Mouse (Mus musculus): ENCODE results near the gene Bahcc1.

Gene Bahcc1

GRCm38 (mm10) chr11:120206669-120207090 is 26.1 kb upstream of the Bahcc1 start:
- DNase-seq (ENCODE audit: low spot score) = no peak

GRCm38 (mm10) chr11:120208848-120209247 is 23.9 kb upstream of the Bahcc1 start:
- DNase-seq (ENCODE audit: low spot score) = no peak

- DNase-seq (ENCODE audit: low spot score) = no peak
These were observed 23.3 kb upstream of the Bahcc1 start for GRCm38 (mm10) chr11:120209462-120209861.

GRCm38 (mm10) chr11:120215726-120216241 is 17.0 kb upstream of the Bahcc1 start:
- DNase-seq (ENCODE audit: low spot score) = no peak

GRCm38 (mm10) chr11:120216540-120217324 is 16.0 kb upstream of the Bahcc1 start:
- no peak for DNase-seq (ENCODE audit: low spot score)

GRCm38 (mm10) chr11:120218176-120218856 is 14.4 kb upstream of the Bahcc1 start:
- no peak for DNase-seq (ENCODE audit: low spot score)

- DNase-seq (ENCODE audit: low spot score) = no peak
These were observed 13.8 kb upstream of the Bahcc1 start for GRCm38 (mm10) chr11:120218946-120219345.

- no peak for DNase-seq (ENCODE audit: low spot score)
These were observed 12.7 kb upstream of the Bahcc1 start for GRCm38 (mm10) chr11:120219916-120220522.

GRCm38 (mm10) chr11:120220963-120221827 is 11.6 kb upstream of the Bahcc1 start:
- no peak for DNase-seq (ENCODE audit: low spot score)

GRCm38 (mm10) chr11:120222425-120223104 is 10.2 kb upstream of the Bahcc1 start:
- DNase-seq (ENCODE audit: low spot score) = no peak

- DNase-seq (ENCODE audit: low spot score) = peak; percentile 82
These were observed 8.9 kb upstream of the Bahcc1 start for GRCm38 (mm10) chr11:120223586-120224487.

GRCm38 (mm10) chr11:120224488-120225255 is 8.1 kb upstream of the Bahcc1 start:
- DNase-seq (ENCODE audit: low spot score) = no peak

GRCm38 (mm10) chr11:120225256-120226195 is 7.2 kb upstream of the Bahcc1 start:
- no peak for DNase-seq (ENCODE audit: low spot score)

- DNase-seq (ENCODE audit: low spot score) = no peak
These were observed 6.1 kb upstream of the Bahcc1 start for GRCm38 (mm10) chr11:120226421-120227280.

- DNase-seq (ENCODE audit: low spot score) = no peak
These were observed 5.1 kb upstream of the Bahcc1 start for GRCm38 (mm10) chr11:120227571-120228051.

GRCm38 (mm10) chr11:120228116-120228890 is 4.4 kb upstream of the Bahcc1 start:
- DNase-seq (ENCODE audit: low spot score) = no peak
